Mouse (Mus musculus): ENCODE data around the gene Prmt8.

Gene Prmt8

DNA sequence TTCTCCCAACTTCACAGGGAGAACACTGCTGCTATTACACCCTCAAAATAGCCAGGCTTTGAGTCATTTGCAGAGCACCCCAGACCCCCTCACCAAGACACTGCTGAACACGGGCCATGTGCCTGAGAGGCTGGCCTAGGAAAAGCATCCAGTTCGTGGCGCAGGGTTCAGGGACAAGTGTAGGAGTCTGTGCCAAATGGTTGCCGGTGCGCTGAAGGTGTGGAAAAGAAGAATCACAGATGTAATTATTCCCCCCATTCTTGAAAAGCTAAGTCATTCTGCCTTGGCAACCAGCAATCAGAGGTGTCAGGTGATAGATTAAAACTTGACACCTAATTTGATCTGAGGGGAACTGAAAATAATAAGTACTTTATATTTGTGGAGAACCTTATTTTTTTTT lies 109.8 kb downstream of the Prmt8 start:
- no peak for DNase-seq

GRCm38 (mm10) chr6:127657152-127657551 lies 112.1 kb downstream of the Prmt8 start:
- DNase-seq: no peak

DNA sequence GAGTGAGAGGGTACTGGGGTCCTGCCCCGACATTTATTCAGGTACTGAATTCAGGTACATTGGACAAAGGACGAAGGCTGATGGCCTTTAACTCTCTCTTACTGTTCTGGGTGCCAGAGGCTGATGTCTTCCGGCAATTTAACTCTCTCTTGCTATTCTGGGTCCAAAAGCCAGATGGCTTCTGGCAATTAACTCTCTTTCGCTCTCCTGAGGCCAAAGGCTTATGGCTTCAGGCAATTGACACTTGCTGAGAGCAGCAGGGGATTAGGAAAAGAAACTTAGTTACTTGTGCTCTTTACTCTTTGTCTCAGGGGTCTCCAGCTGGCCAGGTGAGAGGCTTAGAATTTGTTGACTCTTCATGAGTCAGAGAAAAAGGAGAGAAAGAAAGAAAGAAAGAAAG lies 113.3 kb downstream of the Prmt8 start:
- DNase-seq: no peak

DNA sequence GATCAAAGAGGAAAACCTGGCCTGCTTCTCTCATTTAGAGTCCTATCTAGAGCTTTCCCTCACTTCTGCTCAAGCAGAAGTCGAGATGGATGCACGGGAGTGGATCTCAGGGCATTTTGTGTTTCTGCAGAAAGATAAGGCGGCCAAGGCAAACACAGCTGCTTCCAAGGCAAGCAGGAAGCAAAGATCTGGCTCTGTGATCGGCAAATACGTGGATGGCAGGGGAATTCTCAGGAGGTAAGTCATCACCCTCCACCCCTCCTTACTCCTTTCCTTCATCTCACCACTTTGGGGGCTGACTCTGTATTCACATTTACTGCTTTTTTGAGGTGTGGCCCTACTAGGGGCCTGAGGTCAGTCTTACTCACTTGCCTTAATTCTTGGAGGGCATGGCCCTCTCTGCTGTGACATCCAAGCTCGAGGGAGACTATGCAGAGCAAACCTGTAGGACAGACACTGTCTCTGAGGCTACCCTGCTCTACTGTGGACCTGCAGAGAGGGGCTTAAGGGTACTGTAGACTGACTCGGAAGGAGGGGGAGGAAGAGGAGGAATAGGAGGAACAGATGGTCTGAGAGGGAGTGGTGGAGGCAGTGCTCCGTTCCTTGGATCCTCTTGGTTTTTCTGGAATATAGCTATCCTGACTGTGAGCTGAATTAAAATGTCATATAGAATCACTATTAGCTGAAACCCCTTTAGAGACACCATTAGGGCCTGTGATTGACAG lies 128.0 kb downstream of the Prmt8 start:
- no peak for DNase-seq

All from thymus, adult 18-20 months (tissue).